Mouse (Mus musculus): ENCODE data around the gene Gtf3c1. TPM values are rescaled to one million over a fixed set of nuclear protein-coding genes. Genes with fewer than 3 reads are reported as not detected.

Gtf3c1 gene
- total and polyA plus RNA-seq, 2 experiments = 14.9 to 24.4 TPM

DNA sequence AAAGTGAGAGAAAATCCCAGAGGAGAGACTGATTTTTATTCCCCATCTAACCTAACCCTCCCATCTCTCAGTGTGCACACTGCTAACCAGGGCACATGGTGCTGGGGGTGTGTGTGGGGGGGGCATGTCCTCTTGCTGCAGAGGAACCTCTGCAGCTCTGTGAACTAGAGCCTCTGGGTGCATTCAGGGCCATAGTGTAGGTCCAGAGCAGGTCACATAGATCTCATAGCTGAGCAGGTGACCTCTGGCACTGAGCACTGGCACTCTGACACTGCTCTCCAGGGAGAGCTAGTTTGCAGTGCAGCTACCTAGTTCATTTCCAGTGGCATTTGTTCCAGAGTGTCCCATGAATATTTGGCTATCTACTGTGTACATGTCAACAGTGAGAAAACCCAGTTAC is 24.1 kb upstream of the Gtf3c1 start:
- no peak overlapping the region for H3K9ac ChIP-seq (ENCODE audit: low read depth, low read length)
- H3K27ac ChIP-seq (replicated peaks; ENCODE audit: insufficient read depth, low read depth, low read length) = no peak overlapping the region; the same call in 1 of the 2 replicates
- no peaks in the 10 kb centered on the region for H3K27me3 ChIP-seq (ENCODE audit: control insufficient read depth, insufficient read depth, low read length)
- H3K4me3 ChIP-seq (ENCODE audit: insufficient read depth, low read depth, low read length) = no peak overlapping the region
- peak; percentile 90 for DNase-seq (ENCODE audit: extremely low read depth, low read depth, low spot score)
- no peaks in the 10 kb centered on the region for H3K36me3 ChIP-seq (ENCODE audit: control insufficient read depth, insufficient read depth, low read length)
- TF ChIP-seq POLR2A (IDR thresholded peaks at IDR 0.05; ENCODE audit: extremely low read depth, insufficient read depth, low read length) (no peak), CTCF (IDR thresholded peaks at IDR 0.05; ENCODE audit: low read depth, low read length) (no peak)
- H3K4me1 ChIP-seq (ENCODE audit: control insufficient read depth, insufficient read depth, low read length) = peaks cover 16% of the 10 kb centered on the region; the same call in 1 of the 2 replicates
- H3K79me2 ChIP-seq (ENCODE audit: control insufficient read depth, insufficient read depth, low read length) = no peaks in the 10 kb centered on the region

- whole genome bisulfite sequencing = 89% methylated on average over 5 of the region's 5 CpGs
- no peaks in the 10 kb centered on the region for H3K79me2 ChIP-seq (ENCODE audit: control insufficient read depth, insufficient read depth, low read length)
These were observed 15.8 kb upstream of the Gtf3c1 start for GRCm38 (mm10) chr7:125723189-125723972.

DNA sequence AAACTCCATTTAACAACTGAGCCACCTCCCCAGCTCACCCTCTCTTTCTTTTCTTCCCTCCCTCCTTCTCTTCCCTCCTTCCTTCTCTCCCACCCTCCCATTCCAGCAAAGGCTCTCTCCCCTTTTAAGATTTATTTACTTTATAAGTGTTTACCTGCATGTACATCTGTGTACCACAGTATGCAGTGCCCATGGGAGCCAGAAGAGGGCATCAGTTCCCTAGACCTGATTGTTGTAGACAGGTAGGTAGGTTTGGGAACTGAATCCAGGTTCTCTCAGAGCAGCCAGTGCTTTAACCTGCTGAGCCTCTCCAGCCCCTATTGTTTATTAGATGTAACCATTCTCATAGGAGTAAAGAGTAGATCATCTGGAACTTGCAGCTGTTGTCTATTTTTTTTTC is 14.5 kb upstream of the Gtf3c1 start:
- Histone ChIP-seq H3K4me1 (ENCODE audit: control insufficient read depth, insufficient read depth, low read length) (peaks cover 3% of the 10 kb centered on the region; the same call in 1 of the 2 replicates), H3K27ac (replicated peaks; ENCODE audit: insufficient read depth, low read depth, low read length) (no peak overlapping the region), H3K9ac (ENCODE audit: low read depth, low read length) (no peak overlapping the region), H3K79me2 (ENCODE audit: control insufficient read depth, insufficient read depth, low read length) (no peaks in the 10 kb centered on the region), H3K4me3 (ENCODE audit: insufficient read depth, low read depth, low read length) (no peak overlapping the region), H3K27me3 (ENCODE audit: control insufficient read depth, insufficient read depth, low read length) (no peaks in the 10 kb centered on the region), H3K36me3 (ENCODE audit: control insufficient read depth, insufficient read depth, low read length) (no peaks in the 10 kb centered on the region)
- DNase-seq (ENCODE audit: extremely low read depth, low read depth, low spot score) = peak; percentile 42
- TF ChIP-seq CTCF (IDR thresholded peaks at IDR 0.05; ENCODE audit: low read depth, low read length) (peak; percentile 34; the same call in 1 of the 2 replicates), POLR2A (IDR thresholded peaks at IDR 0.05; ENCODE audit: extremely low read depth, insufficient read depth, low read length) (no peak)

More at GRCm38 (mm10) chr7:125723189-125723972, 15.8 kb upstream of the Gtf3c1 start:
- Histone ChIP-seq H3K36me3 (ENCODE audit: control insufficient read depth, insufficient read depth, low read length) (no peaks in the 10 kb centered on the region), H3K4me3 (ENCODE audit: insufficient read depth, low read depth, low read length) (no peak overlapping the region), H3K4me1 (ENCODE audit: control insufficient read depth, insufficient read depth, low read length) (no peaks in the 10 kb centered on the region), H3K9ac (ENCODE audit: low read depth, low read length) (no peak overlapping the region), H3K27me3 (ENCODE audit: control insufficient read depth, insufficient read depth, low read length) (no peaks in the 10 kb centered on the region), H3K27ac (replicated peaks; ENCODE audit: insufficient read depth, low read depth, low read length) (no peak overlapping the region)
- no peak for DNase-seq (ENCODE audit: extremely low read depth, low read depth, low spot score)
- TF ChIP-seq CTCF (IDR thresholded peaks at IDR 0.05; ENCODE audit: low read depth, low read length) (no peak), POLR2A (IDR thresholded peaks at IDR 0.05; ENCODE audit: extremely low read depth, insufficient read depth, low read length) (no peak)

DNA sequence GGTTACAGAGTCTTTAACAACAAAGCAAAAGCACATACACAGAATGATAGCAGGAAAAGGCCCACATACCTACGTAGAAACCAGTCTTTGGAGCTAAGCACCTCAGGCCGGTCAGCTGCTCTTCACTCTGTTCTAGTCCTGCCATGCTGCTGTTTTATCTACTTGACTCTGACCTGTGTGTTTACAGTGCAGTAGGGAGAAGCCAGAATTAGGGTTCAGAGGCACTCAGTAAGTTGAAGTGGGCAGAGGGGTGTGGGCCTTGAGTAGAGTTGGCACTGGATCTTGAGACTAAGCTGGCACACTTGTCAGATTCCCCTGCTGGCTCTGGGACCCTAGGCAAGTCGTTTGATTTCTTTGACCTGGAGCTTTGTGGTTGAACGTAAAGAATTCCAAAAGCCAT is 13.5 kb upstream of the Gtf3c1 start:
- no peak overlapping the region for H3K9ac ChIP-seq (ENCODE audit: low read depth, low read length)
- H3K4me3 ChIP-seq (ENCODE audit: insufficient read depth, low read depth, low read length) = no peak overlapping the region
- H3K27me3 ChIP-seq (ENCODE audit: control insufficient read depth, insufficient read depth, low read length) = no peaks in the 10 kb centered on the region
- peaks cover 3% of the 10 kb centered on the region; the same call in 1 of the 2 replicates for H3K4me1 ChIP-seq (ENCODE audit: control insufficient read depth, insufficient read depth, low read length)
- TF ChIP-seq POLR2A (IDR thresholded peaks at IDR 0.05; ENCODE audit: extremely low read depth, insufficient read depth, low read length) (no peak), CTCF (IDR thresholded peaks at IDR 0.05; ENCODE audit: low read depth, low read length) (no peak)
- no peaks in the 10 kb centered on the region for H3K79me2 ChIP-seq (ENCODE audit: control insufficient read depth, insufficient read depth, low read length)
- no peak overlapping the region for H3K27ac ChIP-seq (replicated peaks; ENCODE audit: insufficient read depth, low read depth, low read length)
- WGBS = 76% methylated on average over 4 of the region's 4 CpGs
- H3K36me3 ChIP-seq (ENCODE audit: control insufficient read depth, insufficient read depth, low read length) = no peaks in the 10 kb centered on the region
- no peak for DNase-seq (ENCODE audit: extremely low read depth, low read depth, low spot score)

- Histone ChIP-seq H3K27me3 (ENCODE audit: control insufficient read depth, insufficient read depth, low read length) (no peaks in the 10 kb centered on the region), H3K36me3 (ENCODE audit: control insufficient read depth, insufficient read depth, low read length) (no peaks in the 10 kb centered on the region), H3K9ac (ENCODE audit: low read depth, low read length) (no peak overlapping the region), H3K4me1 (ENCODE audit: control insufficient read depth, insufficient read depth, low read length) (peaks cover 3% of the 10 kb centered on the region; the same call in 1 of the 2 replicates), H3K4me3 (ENCODE audit: insufficient read depth, low read depth, low read length) (no peak overlapping the region), H3K79me2 (ENCODE audit: control insufficient read depth, insufficient read depth, low read length) (no peaks in the 10 kb centered on the region), H3K27ac (replicated peaks; ENCODE audit: insufficient read depth, low read depth, low read length) (no peak overlapping the region)
- 85% methylated on average over 5 of the region's 5 CpGs for WGBS
- TF ChIP-seq CTCF (IDR thresholded peaks at IDR 0.05; ENCODE audit: low read depth, low read length) = no peak
- TF ChIP-seq POLR2A (IDR thresholded peaks at IDR 0.05; ENCODE audit: extremely low read depth, insufficient read depth, low read length) = no peak
- no peak for DNase-seq (ENCODE audit: extremely low read depth, low read depth, low spot score)
These were observed 12.8 kb upstream of the Gtf3c1 start for GRCm38 (mm10) chr7:125720370-125720769.

DNA sequence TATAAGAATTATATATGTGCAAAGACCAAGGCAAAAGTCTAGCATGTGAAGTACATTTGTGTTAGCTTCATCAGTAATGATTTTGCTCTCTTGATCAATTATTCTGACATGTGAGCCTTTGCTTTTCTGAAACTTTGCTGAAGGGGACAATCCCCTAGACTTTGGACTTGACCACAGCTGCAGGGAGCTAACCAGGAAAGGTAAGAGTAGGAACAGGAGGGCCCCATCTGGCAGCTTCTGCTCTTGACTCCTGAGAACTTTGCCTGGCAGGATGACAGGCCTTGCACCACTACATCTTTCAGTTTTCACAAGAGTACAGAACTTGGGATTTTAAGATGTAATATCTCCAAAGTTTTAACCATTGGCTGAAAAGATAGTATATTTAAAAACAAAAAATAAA is 10.0 kb upstream of the Gtf3c1 start:
- Histone ChIP-seq H3K27ac (replicated peaks; ENCODE audit: insufficient read depth, low read depth, low read length) (no peak overlapping the region), H3K27me3 (ENCODE audit: control insufficient read depth, insufficient read depth, low read length) (no peaks in the 10 kb centered on the region), H3K9ac (ENCODE audit: low read depth, low read length) (no peak overlapping the region), H3K4me1 (ENCODE audit: control insufficient read depth, insufficient read depth, low read length) (peaks cover 3% of the 10 kb centered on the region; the same call in 1 of the 2 replicates), H3K4me3 (ENCODE audit: insufficient read depth, low read depth, low read length) (no peak overlapping the region), H3K79me2 (ENCODE audit: control insufficient read depth, insufficient read depth, low read length) (no peaks in the 10 kb centered on the region), H3K36me3 (ENCODE audit: control insufficient read depth, insufficient read depth, low read length) (no peaks in the 10 kb centered on the region)
- DNase-seq (ENCODE audit: extremely low read depth, low read depth, low spot score) = peak; percentile 53
- TF ChIP-seq POLR2A (IDR thresholded peaks at IDR 0.05; ENCODE audit: extremely low read depth, insufficient read depth, low read length) = no peak
